Mouse (Mus musculus): ENCODE measurements around the gene Dyx1c1.

DNA sequence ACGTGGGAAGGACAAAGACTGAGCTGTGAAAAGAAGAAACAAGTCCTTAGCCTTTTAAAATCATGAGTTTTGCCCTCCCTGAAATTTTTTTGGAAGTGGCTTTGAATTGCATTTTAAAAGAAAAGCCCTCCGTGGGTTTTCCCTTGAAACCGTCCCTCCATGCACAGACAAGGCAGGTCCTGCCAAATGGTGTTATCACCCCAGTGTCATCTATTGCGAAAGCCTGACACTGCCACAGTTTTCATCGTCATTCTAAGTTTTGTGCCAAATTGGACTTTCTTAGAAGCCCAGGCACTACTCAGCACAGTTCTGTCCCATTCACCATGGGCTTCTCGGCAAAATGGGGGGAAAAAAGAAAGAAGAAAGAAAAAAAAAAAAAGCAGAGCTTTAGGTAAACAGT lies 45.0 kb upstream of the Dyx1c1 start:
- TF ChIP-seq CTCF (IDR thresholded peaks at IDR 0.05; ENCODE audit: extremely low read depth, insufficient read length, insufficient replicate concordance, low read depth, low read length) (no peak), POLR2A (IDR thresholded peaks at IDR 0.05; ENCODE audit: low read depth, low read length) (no peak)
